Mouse (Mus musculus) splenic B cell, adult 2 months (primary cell): Measurements from ENCODE around the gene AW822073.
A peak's percentile ranks its signal among the peaks of the same experiment; 100 is the strongest.
"Not testable (repeated sequence)": the region's sequence is repeated elsewhere in the genome, so short reads cannot be mapped to it uniquely, and the experiment has no call there.

ENCODE experiments used
- DNase-seq: peaks from one replicate; pipeline ENCODE4 v3.0.0-alpha.2; 2011; ENCODE audit warnings: low read depth, low spot score
- H3K27me3 ChIP-seq: 2 replicates; pipeline ENCODE4 v1.6.1; 2012; ENCODE audit warnings: mild to moderate bottlenecking, low read length, moderate library complexity, mixed read lengths; ENCODE audit not compliant: control insufficient read depth, poor library complexity, insufficient read depth, severe bottlenecking
- H3K36me3 ChIP-seq: 2 replicates; pipeline ENCODE4 v1.6.1; 2012; ENCODE audit warnings: mild to moderate bottlenecking, low read length, moderate library complexity, mixed read lengths; ENCODE audit not compliant: control insufficient read depth, poor library complexity, insufficient read depth, severe bottlenecking

Gene AW822073

DNA sequence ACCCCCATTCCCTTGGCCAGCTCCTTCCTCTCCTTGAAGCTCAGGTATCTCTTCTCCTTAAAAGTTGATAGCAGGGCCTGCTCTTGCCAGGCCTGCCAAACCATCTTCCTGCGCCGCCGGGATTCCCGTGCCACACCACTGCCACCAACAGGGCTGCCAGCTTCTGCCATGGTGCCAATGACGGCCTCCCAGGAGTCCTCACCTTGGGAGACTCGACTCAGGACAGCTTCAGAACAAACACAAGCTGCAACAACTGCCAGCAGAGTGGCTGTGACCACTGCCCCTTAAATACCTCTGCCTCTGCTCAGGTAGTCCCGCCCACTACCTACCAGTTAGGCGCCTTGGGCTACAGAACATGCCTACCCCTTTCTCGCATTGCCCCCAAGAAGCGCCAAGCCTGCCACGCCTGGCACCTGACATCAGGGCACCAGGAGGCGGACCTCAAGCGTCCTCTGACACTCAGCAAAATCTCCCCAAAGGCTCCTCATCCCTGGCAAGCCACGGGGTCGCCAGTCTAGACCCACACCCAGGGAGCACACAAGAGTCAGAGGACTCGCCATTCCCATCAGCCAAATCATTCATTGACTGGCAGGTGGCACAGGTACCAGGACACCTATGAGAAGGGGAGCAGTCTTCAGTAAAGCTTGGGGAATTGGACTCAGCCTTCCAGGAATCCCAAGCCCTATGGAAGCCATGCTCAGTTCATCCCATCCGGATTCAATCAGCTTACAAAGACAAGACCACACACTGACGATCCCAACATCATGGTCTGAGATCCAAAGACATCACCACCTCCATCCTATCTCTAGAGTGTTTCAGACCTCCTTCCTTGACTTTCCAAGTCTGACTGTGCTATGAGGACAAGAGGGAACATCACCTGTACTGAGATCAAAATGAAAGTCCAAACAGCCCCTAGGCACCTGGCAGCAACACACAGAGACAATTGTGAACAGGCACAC lies at the start of gene AW822073:
TSS of gene AW822073 (minus strand) at position 104 of the 959 bp plus-strand sequence.
- not testable (repeated sequence) for H3K27me3 ChIP-seq, H3K36me3 ChIP-seq
- peak; percentile 23 for DNase-seq

DNA sequence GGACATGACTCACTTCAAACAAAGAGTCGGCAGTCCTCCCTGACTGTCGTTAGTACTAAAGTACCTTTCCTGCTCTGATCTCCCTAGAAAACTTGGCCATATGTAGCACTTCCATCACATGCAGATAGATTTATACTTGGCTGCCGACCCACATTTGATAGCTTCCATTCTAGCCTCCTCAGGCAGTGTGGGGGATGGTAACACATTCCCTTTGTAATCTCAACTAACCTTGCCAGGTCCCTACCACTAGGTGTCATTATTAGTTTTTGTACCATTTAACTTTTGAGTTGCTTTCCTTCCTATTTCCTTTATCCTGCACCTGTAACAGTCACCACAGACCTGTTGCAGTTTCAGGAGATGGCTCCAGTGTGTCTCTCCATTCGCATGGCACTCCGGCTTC lies 33.7 kb upstream of the AW822073 start:
- Histone ChIP-seq H3K36me3 (peaks cover 5% of the 10 kb centered on the region), H3K27me3 (no peaks in the 10 kb centered on the region)
- peak; percentile 38 for DNase-seq

DNA sequence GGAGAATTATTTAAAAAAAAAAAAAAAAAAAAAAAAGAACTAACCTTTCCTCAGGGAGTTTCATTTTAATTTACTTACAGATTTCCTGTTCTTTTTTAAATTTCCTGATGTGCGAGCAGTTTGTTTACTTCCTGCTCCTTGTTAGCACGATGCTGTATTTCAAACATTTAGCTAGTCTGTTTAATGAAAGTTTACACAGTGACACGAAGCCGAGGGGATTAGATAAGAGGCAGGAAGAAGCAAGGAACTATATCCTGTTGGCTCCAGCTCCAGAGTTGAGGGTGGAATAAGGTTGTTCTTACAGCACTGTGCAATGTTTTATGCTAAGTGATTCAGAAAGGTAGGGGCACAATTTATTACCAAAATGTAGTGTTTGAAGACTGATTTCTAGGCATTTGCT lies 31.2 kb upstream of the AW822073 start:
- Histone ChIP-seq H3K27me3 (no peaks in the 10 kb centered on the region), H3K36me3 (peaks cover 5% of the 10 kb centered on the region; the same call in 1 of the 2 replicates)
- no peak for DNase-seq

GRCm38 (mm10) chr10:58255213-58255892 lies 30.6 kb upstream of the AW822073 start, which contains the start of gene Gcc2:
Gene Gcc2, plus strand, starts transcription at chr10:58255497.
- peak; percentile 96 for DNase-seq
- H3K27me3 ChIP-seq = no peaks in the 10 kb centered on the region
- peaks cover 3% of the 10 kb centered on the region; the same call in 1 of the 2 replicates for H3K36me3 ChIP-seq

DNA sequence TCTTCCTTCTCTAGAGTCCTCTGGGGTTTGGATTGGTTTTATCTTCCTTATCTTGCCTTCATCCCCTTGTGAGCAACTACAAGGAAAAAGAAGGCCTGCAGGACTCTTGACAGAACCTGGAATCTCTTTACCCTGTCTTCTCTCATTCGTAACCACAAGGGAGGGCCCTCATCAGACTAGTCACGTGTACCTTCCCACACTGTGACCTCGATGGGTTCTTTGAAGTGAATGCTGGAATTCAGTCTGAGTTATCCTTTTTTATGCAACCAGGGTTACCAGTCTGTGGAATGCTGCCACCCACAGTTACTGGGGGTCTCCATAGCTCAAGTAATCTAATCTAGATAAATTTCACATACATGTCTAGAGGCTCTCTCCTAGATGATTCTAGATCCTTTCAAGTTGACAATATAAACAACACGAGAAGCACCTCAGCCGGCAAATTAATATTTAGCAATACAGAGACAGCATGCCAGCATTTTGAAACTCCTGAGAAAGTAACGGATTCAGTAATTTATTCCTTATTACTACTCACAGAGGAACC lies 30.0 kb upstream of the AW822073 start:
- no peaks in the 10 kb centered on the region for H3K36me3 ChIP-seq
- no peaks in the 10 kb centered on the region for H3K27me3 ChIP-seq
- peak; percentile 16 for DNase-seq

- Histone ChIP-seq H3K27me3 (no peaks in the 10 kb centered on the region), H3K36me3 (no peaks in the 10 kb centered on the region)
- peak; percentile 13 for DNase-seq
Observed at GRCm38 (mm10) chr10:58249535-58249934, 24.8 kb upstream of the AW822073 start.

DNA sequence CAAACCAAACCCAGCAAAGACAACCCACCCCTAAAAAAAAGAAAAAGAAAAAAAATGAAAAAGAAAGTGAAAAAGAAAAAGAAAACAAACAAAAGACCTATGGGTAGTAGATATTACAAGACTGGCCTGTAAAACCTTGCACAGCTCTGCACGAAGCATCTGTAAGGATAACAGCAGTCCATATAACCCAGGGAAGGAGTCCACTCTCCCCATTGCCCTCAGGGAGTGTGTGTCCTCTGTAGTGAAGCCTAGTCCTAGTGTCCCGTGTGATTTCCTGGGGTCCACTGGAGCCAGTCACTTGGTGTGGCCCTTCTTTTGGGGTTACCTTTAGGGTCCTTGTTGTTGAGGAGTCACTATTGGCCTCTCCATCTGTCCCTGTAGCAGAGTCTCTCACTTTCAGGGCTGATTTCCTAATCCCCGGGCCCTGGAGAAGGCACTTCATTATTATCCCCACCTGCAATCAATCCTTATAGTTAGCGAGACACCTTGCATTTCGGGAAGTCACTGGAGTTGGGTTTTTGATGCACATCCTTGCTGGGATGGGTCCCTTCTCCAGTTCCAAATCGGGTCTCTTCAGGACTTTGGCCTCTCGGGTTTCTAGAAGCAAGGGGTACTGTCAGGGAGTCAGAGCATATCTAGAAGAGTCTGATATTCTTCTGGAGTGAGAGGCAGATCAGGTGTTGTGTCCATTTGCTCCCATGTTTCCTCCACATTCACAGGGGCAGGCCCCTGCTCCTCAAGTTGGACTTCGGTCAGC lies 14.4 kb upstream of the AW822073 start:
- H3K36me3 ChIP-seq, H3K27me3 ChIP-seq: not testable (repeated sequence)
- peak; percentile 39 for DNase-seq

GRCm38 (mm10) chr10:58236613-58237012 lies 11.9 kb upstream of the AW822073 start, which contains the start of gene Gm4981:
Gene Gm4981, minus strand, starts transcription at chr10:58236701.
- DNase-seq = peak; percentile 12
- Histone ChIP-seq H3K27me3 (no peaks in the 10 kb centered on the region), H3K36me3 (no peaks in the 10 kb centered on the region)

DNA sequence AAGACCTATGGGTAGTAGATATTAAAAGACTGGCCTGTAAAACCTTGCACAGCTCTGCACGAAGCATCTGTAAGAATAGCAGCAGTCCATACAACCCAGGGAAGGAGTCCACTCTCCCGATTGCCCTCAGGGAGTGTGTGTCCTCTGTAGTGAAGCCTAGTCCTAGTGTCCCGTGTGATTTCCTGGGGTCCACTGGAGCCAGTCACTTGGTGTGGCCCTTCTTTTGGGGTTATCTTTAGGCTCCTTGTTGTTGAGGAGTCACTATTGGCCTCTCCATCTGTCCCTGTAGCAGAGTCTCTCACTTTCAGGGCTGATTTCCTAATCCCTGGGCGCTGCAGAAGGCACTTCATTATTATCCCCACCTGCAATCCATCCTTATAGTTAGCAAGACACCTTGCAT lies 10.3 kb upstream of the AW822073 start:
- not testable (repeated sequence) for H3K36me3 ChIP-seq, DNase-seq, H3K27me3 ChIP-seq

DNA sequence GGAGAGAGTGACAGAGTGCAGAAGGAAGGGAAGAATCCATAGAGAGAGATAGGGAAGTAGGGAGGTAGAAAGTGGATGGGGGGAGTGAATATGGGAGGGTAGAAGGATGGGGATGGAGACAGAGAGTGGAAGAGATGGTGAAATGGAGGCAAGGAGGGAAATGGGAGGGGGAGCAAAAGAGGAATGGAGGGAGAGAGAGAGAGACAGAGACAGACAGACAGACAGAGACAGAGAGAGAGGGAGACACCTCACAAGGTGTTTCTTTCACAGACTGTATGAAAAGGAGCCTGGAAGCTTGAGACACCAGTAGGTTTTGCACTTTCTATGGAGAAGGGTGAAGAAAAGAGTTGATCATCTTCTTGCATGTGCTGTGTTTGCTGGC lies 9.0 kb upstream of the AW822073 start:
- not testable (repeated sequence) for DNase-seq, H3K27me3 ChIP-seq, H3K36me3 ChIP-seq

DNA sequence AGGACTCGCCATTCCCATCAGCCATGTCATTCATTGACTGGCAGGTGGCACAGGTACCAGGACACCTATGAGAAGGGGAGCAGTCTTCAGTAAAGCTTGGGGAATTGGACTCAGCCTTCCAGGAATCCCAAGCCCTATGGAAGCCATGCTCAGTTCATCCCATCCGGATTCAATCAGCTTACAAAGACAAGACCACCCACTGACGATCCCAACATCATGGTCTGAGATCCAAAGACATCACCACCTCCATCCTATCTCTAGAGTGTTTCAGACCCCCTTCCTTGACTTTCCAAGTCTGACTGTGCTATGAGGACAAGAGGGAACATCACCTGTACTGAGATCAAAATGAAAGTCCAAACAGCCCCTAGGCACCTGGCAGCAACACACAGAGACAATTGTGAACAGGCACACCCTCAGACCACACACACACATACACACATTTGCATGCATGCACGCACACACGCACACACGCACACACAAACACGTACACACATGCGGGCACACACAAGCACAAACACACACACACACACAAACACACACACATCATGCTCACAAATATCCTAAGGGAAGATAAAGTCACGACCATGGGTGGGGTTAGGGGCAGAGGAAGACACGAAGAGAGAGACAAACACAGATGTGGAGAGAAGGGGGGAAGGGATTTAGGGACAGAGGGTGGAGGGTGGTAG lies 8.5 kb upstream of the AW822073 start:
- not testable (repeated sequence) for H3K27me3 ChIP-seq, H3K36me3 ChIP-seq

GRCm38 (mm10) chr10:58232641-58232969 lies 7.9 kb upstream of the AW822073 start, which contains the start of gene Duxf3:
Gene Duxf3, minus strand, starts transcription at chr10:58232675.
- DNase-seq, H3K27me3 ChIP-seq, H3K36me3 ChIP-seq: not testable (repeated sequence)

More for the DNA sequence above, 8.5 kb upstream of the AW822073 start:
- not testable (repeated sequence) for DNase-seq

GRCm38 (mm10) chr10:58231779-58232640 lies 7.3 kb upstream of the AW822073 start:
- H3K27me3 ChIP-seq, H3K36me3 ChIP-seq: not testable (repeated sequence)
- peak; percentile 47 for DNase-seq
